Mouse (Mus musculus) liver, embryonic 14.5 days (tissue): ENCODE data around the gene Hpn.

Experiments
- CTCF ChIP-seq: IDR thresholded peaks from 2 replicates; pipeline ENCODE4 v1.5.1; 2016; ENCODE audit warnings: antibody characterized with exemption, low read depth, control low read depth
- EP300 ChIP-seq: IDR thresholded peaks from 2 replicates; pipeline ENCODE4 v1.6.1; 2016; ENCODE audit warnings: antibody characterized with exemption, low read depth

- TF ChIP-seq CTCF (no peak), EP300 (no peak)
Measured at GRCm38 (mm10) chr7:31055883-31056282, 59.2 kb downstream of the Hpn start.
